Mouse (Mus musculus): Measurements from ENCODE around the gene Tagap1.
"Not testable (repeated sequence)": the region's sequence is repeated elsewhere in the genome, so short reads cannot be mapped to it uniquely, and the experiment has no call there.

Gene Tagap1

GRCm38 (mm10) chr17:6962339-6962738, 1.4 kb upstream of the Tagap1 start:
- in situ Hi-C loops (cut with MboI; ENCODE audit: low sequenced_read_pairs) = not testable (repeated sequence)

GRCm38 (mm10) chr17:6961181-6962000, 435 bp upstream of the Tagap1 start:
- in situ Hi-C loops (cut with MboI; ENCODE audit: low sequenced_read_pairs) = not testable (repeated sequence)

DNA sequence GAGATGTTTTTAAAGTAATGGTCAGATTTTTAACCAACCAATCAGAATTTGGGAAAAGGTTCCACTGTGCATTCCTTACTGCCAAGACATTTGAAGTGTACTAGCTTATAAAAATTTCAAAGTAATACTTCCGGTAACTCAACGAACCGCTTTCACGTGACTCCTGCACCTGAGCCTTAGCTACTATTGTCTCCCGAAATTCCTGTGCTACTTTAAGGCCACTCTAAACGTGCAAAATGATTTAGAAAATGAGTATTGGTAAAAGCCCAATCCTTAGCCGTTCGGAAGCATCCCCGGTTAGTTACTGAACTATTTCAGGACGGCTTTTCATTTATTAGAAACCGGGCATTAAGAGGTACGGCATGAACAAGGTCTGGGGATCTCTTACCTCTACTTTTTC, 607 bp downstream of the Tagap1 start:
- in situ Hi-C loops (cut with MboI; ENCODE audit: low sequenced_read_pairs) = not testable (repeated sequence)

DNA sequence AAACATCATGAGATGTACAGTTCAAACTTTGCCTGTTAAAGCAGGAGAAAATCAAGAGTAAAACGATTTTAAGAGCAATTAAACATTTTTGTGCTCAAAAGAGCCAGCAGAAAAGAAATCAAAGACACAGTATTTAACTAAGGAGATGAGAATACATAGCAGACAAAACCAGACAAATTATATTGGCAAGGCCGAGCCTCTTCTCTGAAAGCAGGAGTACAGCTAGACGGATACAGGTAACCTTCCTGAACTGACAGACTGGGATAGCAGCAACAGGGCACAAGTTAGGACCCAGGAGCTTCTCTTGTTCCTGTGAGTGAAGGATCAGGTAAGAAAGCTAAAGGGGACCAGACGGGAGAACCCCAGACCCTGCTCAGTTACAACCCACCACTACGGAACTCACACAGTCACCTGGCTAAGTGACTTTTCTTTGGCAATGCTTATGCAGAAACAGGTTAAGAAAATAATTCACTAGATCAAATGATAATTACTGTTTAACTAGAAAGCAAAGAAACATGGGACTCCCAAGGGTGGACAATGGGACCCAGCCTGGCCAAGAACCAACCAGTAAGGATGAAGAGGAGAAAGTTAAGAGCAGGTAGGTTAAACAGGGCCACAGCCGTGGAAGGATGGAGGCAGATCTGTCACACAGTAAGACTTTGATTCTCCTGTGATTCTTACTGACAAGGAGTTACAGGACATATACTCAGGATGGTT, 1.3 kb downstream of the Tagap1 start:
- in situ Hi-C loops (cut with MboI; ENCODE audit: low sequenced_read_pairs) = not testable (repeated sequence)

- in situ Hi-C loops (cut with MboI; ENCODE audit: low sequenced_read_pairs) = not testable (repeated sequence)
Measured at GRCm38 (mm10) chr17:6958881-6959280, 2.1 kb downstream of the Tagap1 start.

DNA sequence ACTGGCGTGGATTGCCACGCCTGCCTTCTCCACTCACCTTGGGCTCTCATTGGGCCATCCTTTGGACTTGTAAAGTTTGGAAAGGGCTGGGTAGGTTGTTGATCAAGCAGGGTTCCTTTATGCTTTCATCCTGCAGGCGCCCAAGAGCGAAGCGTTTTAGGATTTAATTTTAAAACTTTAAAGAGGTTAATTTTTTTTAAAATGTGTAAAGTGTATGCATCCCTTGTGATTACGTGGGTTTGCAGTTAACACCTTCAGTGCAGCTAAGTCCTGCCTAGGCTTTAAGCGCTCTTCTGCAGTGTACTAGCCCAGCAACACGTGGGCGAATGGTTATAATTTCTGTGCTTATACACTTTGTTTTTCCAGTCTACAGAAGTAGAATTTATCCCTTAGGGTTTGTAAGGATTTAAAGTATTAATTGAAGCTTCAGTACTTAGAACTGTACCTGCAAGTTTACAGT, 12.2 kb downstream of the Tagap1 start:
- in situ Hi-C loops (cut with MboI; ENCODE audit: low sequenced_read_pairs) = not testable (repeated sequence)

- in situ Hi-C loops (cut with MboI; ENCODE audit: low sequenced_read_pairs) = not testable (repeated sequence)
Measured at GRCm38 (mm10) chr17:6947984-6948768, 12.8 kb downstream of the Tagap1 start, which contains the start of gene Rsph3b. Gene Rsph3b (minus strand): TSS chr17:6948682.

DNA sequence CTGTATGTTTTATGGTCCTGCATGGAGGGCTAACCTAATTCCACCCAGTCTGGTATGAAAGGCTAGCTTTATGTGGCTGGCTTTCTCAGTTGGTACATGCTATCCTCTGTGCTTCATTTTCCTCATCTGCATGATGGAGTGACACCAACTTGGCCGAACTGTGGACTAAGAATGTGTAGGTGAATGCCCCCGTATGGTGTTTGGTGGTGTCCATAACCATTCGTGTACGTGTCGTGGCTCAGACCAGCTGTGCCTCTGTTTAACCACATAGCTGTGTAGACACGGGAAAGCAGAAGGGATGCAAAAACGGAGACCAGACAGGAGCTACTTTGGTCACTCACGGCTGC, 13.3 kb downstream of the Tagap1 start:
- in situ Hi-C loops (cut with MboI; ENCODE audit: low sequenced_read_pairs) = not testable (repeated sequence)

DNA sequence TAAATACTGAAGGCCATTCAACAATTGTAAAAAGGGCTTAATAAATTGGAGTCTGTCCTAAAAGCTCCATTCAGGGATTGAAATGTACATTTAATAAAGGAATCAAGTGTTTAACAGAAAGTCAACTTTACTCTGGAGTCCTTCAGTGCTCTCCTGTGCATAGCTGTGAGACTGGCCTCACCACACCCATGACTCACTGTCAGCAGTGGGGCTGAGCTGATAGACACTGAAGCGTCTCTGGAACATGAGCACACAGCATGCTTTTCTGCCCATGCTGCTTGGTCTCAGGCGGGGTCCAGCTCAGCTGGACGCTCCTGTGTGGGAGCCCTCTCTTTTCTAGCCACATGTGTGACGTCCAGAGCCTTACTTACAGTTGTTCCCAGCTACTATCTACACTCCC, 18.4 kb downstream of the Tagap1 start:
- in situ Hi-C loops (cut with MboI; ENCODE audit: low sequenced_read_pairs) = not testable (repeated sequence)

DNA sequence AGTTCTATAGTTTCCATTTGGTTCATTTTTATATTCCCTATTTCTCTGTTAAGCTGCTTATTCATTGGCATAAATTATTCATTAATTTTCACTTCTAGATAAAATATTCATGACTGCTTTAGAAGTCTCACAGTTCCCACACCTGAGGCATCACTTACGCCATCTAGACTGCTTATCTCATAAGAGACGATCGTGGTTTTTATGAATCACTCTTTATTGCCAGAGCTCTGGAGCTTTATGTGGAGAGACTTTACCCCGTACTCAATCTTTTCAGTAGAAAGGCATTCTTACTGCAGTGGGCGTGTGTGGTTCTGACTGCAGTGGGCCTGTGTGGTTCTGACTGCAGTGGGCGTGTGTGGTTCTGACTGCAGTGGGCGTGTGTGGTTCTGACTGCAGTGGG, 29.3 kb downstream of the Tagap1 start:
- in situ Hi-C loops (cut with MboI; ENCODE audit: low sequenced_read_pairs) = not testable (repeated sequence)

DNA sequence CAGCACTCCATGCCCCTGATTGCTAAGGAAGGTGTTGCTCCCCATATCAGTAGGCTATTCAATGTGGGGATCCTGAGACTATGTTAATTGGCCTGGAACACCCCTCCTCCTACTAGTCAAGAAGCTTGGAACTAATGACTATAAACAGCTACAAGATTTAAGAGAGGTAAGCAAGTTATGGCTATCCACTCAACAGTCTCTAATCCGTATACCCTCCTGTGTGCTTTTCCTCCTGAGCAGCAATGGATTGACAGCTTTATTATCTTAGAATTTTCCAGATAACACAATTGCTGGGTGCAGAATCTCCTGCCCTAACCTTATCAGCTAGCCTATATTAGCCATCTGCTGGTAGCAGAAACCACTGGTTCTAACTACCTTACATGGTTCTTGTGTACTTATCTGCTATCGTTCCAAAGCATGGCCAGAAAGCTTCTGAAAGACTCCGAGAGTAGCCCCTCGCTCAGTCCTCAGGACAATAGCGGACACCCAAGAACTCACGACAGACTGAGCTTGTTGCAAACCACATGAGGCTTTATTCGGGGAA, 40.5 kb downstream of the Tagap1 start:
- in situ Hi-C loops (cut with MboI; ENCODE audit: low sequenced_read_pairs) = not testable (repeated sequence)

- in situ Hi-C loops (cut with MboI; ENCODE audit: low sequenced_read_pairs) = not testable (repeated sequence)
Measured at GRCm38 (mm10) chr17:6919388-6919787, 41.6 kb downstream of the Tagap1 start.

DNA sequence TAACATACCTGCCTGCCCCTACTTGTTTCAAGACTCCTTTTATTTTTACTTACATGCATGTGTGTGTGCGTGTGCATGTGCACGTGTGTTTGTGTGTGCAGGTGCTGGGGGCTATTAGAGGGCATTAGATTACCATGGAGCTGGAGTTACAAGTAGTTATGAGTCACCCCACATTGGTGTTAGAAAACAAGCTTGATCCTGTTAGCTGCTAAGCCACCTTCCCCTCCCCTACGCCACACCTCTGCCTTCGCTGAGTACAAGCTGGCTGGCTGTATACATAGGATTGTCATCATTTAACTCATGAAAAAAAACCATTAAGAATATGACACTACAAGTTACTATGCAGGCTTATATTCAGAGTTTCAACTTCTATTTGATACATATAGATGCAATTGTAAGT, 45.7 kb downstream of the Tagap1 start:
- in situ Hi-C loops (cut with MboI; ENCODE audit: low sequenced_read_pairs) = not testable (repeated sequence)

GRCm38 (mm10) chr17:6914066-6914465, 46.9 kb downstream of the Tagap1 start:
- in situ Hi-C loops (cut with MboI; ENCODE audit: low sequenced_read_pairs) = not testable (repeated sequence)

All from CH12F3 (cell line).